Mouse (Mus musculus) MEL (cell line): Measurements from ENCODE around the gene Map4k1.
A peak's percentile ranks its signal among the peaks of the same experiment; 100 is the strongest.

ENCODE experiments used
- CHD1 ChIP-seq: IDR thresholded peaks from 2 replicates; pipeline ENCODE4 v1.6.1; 2012; ENCODE audit warnings: low read depth, mild to moderate bottlenecking, inconsistent platforms, low read length, improper control_type of control experiment
- CTCF ChIP-seq, 3 experiments: IDR thresholded peaks in 2 of 3; conservative IDR thresholded peaks in 1 of 3; 2 replicates each; pipeline ENCODE4 v1.5.1; 2011 to 2012; ENCODE audit warnings: low read length in 3 of 3, low read depth in 2 of 3, mild to moderate bottlenecking in 2 of 3, improper control_type of control experiment in 1 of 3, inconsistent platforms in 1 of 3, mixed read lengths in 1 of 3, moderate library complexity in 1 of 3; ENCODE audit not compliant: control insufficient read depth in 1 of 3, insufficient read depth in 1 of 3, poor library complexity in 1 of 3, severe bottlenecking in 1 of 3
- E2F4 ChIP-seq: IDR thresholded peaks from 2 replicates; pipeline ENCODE4 v1.6.1; 2011; ENCODE audit warnings: low read depth, low read length, improper control_type of control experiment, borderline replicate concordance
- EP300 ChIP-seq, 2 experiments: IDR thresholded peaks; 2 replicates each; pipeline ENCODE4 v1.6.1; 2011; ENCODE audit warnings: improper control_type of control experiment in 2 of 2, low read length in 2 of 2, low read depth in 1 of 2, mild to moderate bottlenecking in 1 of 2
- MAX ChIP-seq: IDR thresholded peaks from 2 replicates; pipeline ENCODE4 v1.6.1; 2011; ENCODE audit warnings: low read length, improper control_type of control experiment
- MAZ ChIP-seq: IDR thresholded peaks from 2 replicates; pipeline ENCODE4 v1.6.1; 2012; ENCODE audit warnings: low read depth, mild to moderate bottlenecking, inconsistent platforms, low read length, improper control_type of control experiment
- POLR2A ChIP-seq, 2 experiments: IDR thresholded peaks; 2 replicates each; pipeline ENCODE4 v1.6.1; 2011 to 2012; ENCODE audit warnings: low read length in 2 of 2, mild to moderate bottlenecking in 2 of 2, control low read depth in 1 of 2, improper control_type of control experiment in 1 of 2, low read depth in 1 of 2, moderate library complexity in 1 of 2; ENCODE audit not compliant: control insufficient read depth in 1 of 2, insufficient read depth in 1 of 2, poor library complexity in 1 of 2
- SMC3 ChIP-seq: IDR thresholded peaks from 2 replicates; pipeline ENCODE4 v1.6.1; 2011; ENCODE audit warnings: low read depth, low read length, improper control_type of control experiment
- TAL1 ChIP-seq: IDR thresholded peaks from 2 replicates; pipeline ENCODE4 v1.6.1; 2012; ENCODE audit warnings: mild to moderate bottlenecking, inconsistent platforms, low read length, moderate library complexity, mixed read lengths
- ZC3H11A ChIP-seq: IDR thresholded peaks from 2 replicates; pipeline ENCODE4 v1.6.1; 2012; ENCODE audit warnings: low read depth, mild to moderate bottlenecking, inconsistent platforms, low read length, improper control_type of control experiment

- TF ChIP-seq CHD1 (no peak), MAZ (no peak), CTCF (IDR thresholded peaks at IDR 0.05 in 2 of 3, conservative IDR thresholded peaks at IDR 0.05 in 1 of 3; ENCODE audit: control insufficient read depth in 1 of 3, insufficient read depth in 1 of 3, low read depth in 2 of 3, low read length in 3 of 3, poor library complexity in 1 of 3, severe bottlenecking in 1 of 3) (peak in 1 of 3 experiments; percentile 19; a peak in 1 of 6 replicates), TAL1 (no peak), SMC3 (no peak), POLR2A (IDR thresholded peaks at IDR 0.05; ENCODE audit: control insufficient read depth in 1 of 2, insufficient read depth in 1 of 2, low read depth in 1 of 2, low read length in 2 of 2, poor library complexity in 1 of 2) (no peak), E2F4 (no peak), MAX (no peak), ZC3H11A (no peak), EP300 (IDR thresholded peaks at IDR 0.05; ENCODE audit: low read depth in 1 of 2, low read length in 2 of 2) (no peak)
These were observed 66.8 kb downstream of the Map4k1 start for GRCm38 (mm10) chr7:29048615-29049014.
